Mouse (Mus musculus) embryonic facial prominence, embryonic 10.5 days (tissue): ENCODE results near the gene Ptafr. TPM values are rescaled to one million over a fixed set of nuclear protein-coding genes. Genes with fewer than 3 reads are reported as not detected.

ENCODE experiments used
- DNase-seq: peaks from one replicate; pipeline ENCODE4 v3.0.0-alpha.2; 2017; ENCODE audit warnings: low spot score
- H3K27ac ChIP-seq: fragments of 300-500 bp; sonication (generic); replicated peaks from 2 replicates; pipeline ENCODE4 v1.5.1; 2016; ENCODE audit warnings: mild to moderate bottlenecking
- H3K27me3 ChIP-seq: fragments of 300-500 bp; sonication (generic); replicated peaks from 2 replicates; pipeline ENCODE4 v1.6.1; 2016; ENCODE audit warnings: low read depth, mild to moderate bottlenecking; ENCODE audit not compliant: poor library complexity, severe bottlenecking
- H3K36me3 ChIP-seq: fragments of 300-500 bp; sonication (generic); replicated peaks from 2 replicates; pipeline ENCODE4 v1.6.1; 2016; ENCODE audit warnings: mild to moderate bottlenecking, moderate library complexity
- H3K4me1 ChIP-seq: fragments of 300-500 bp; sonication (generic); 2 replicates; pipeline ENCODE4 v1.6.1; 2016
- H3K4me3 ChIP-seq: fragments of 300-500 bp; sonication (generic); 2 replicates; pipeline ENCODE4 v1.5.1; 2016; ENCODE audit warnings: mild to moderate bottlenecking, moderate library complexity
- H3K9me3 ChIP-seq: fragments of 300-500 bp; sonication (generic); 2 replicates; pipeline ENCODE4 v1.6.1; 2016; ENCODE audit warnings: mild to moderate bottlenecking
- WGBS: fragments of 180-500 bp; shearing (Covaris S2); methylation state at CpG from one replicate; pipeline ENCODE4 v1.1.7; 2016; 5-methylcytosine and 5-hydroxymethylcytosine counted together
- polyA plus RNA-seq: library from polyadenylated mRNA; unstranded; fragments of >200 nt; fragmentation: Nextera tagmentation; extraction: Ambion mirVana; gene quantifications from 2 replicates; pipeline ENCODE4 v1.2.1, GENCODE M21; 2016

Ptafr gene
- polyA plus RNA-seq, 1 experiment from 2014 or later, result 0.44 TPM

DNA sequence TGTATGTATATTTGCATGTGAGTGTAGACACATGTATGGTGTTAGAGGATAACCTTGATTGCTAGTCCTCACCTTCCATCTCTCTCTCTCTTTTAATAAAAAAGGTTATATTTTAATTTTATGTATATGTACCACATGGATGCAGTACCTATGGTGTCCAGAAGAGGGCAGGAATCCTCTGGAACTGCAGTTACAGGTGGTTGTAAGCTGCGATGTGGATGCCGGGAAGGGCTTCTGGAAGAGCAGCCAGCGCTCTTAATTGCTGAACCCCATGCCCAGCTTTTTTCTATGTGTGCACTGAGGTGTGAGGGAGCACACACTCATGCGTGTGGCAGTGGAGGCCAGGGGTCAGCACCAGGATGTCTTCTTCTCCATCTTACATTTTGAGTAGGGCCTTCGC lies 5.2 kb downstream of the Ptafr start:
- DNase-seq, result no peak
- no peak overlapping the region for H3K4me3 ChIP-seq
- WGBS, result 92% methylated on average over 5 of the region's 5 CpGs

DNA sequence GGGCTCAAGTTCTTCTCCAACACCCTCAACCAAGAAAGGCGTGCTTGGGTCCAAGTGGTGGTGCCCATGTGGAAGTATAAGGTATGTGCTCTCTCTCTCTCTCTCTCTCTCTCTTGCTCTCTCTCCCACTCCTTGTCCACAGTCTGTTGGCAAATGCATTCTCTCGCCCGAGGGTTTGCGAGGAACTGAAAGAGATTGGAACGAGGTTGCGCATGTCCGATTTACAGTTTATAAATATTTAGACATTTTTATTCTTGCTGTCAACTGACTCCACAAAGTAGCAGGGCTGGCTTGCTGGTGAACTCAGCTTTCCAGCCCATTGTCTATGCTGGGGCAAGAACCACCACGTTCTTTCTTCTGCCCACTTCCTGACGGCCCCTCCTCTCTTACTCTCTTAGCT lies 7.3 kb downstream of the Ptafr start:
- Histone ChIP-seq H3K27ac (no peak overlapping the region; the same call in 1 of the 2 replicates), H3K9me3 (0 out of 2 replicates have a peak, but pooled peaks cover 3% of the 10 kb centered on the region), H3K4me3 (no peak overlapping the region), H3K36me3 (no peaks in the 10 kb centered on the region), H3K27me3 (no peaks in the 10 kb centered on the region), H3K4me1 (peaks cover 8% of the 10 kb centered on the region)
- WGBS, result 82% methylated on average over 9 of the region's 9 CpGs
- no peak for DNase-seq

More for the DNA sequence above, 5.2 kb downstream of the Ptafr start:
- H3K27ac ChIP-seq, result no peak overlapping the region
- peaks cover 11% of the 10 kb centered on the region for H3K4me1 ChIP-seq
- H3K9me3 ChIP-seq, result 0 out of 2 replicates have a peak, but pooled peaks cover 3% of the 10 kb centered on the region
- H3K36me3 ChIP-seq, result no peaks in the 10 kb centered on the region
- H3K27me3 ChIP-seq, result no peaks in the 10 kb centered on the region

DNA sequence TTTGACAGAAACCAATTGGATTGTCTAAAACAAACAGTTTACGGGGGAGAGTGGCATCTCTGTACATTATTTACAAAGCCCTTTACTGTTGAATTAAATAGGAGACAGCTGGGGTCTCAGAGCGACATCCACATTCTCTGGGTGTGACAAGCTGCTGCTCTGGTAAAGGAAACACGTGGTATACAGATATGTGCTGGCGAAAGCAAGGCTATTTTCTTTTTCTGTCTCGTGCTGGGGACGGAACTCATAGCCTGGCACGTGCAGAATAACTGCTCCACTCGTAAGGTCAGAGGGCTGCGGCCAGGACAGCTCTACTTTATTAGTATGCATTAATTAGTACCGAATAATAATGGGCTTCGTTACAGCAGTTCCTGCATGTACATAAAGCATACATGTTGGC lies 9.5 kb downstream of the Ptafr start:
- DNase-seq, result no peak
- WGBS, result 62% methylated on average over 11 of the region's 11 CpGs
- 0 out of 2 replicates have a peak, but pooled peaks cover 3% of the 10 kb centered on the region for H3K9me3 ChIP-seq
- H3K27ac ChIP-seq, result no peak overlapping the region
- no peak overlapping the region for H3K4me3 ChIP-seq
- H3K36me3 ChIP-seq, result no peaks in the 10 kb centered on the region
- H3K4me1 ChIP-seq, result peaks cover 8% of the 10 kb centered on the region
- H3K27me3 ChIP-seq, result no peaks in the 10 kb centered on the region

DNA sequence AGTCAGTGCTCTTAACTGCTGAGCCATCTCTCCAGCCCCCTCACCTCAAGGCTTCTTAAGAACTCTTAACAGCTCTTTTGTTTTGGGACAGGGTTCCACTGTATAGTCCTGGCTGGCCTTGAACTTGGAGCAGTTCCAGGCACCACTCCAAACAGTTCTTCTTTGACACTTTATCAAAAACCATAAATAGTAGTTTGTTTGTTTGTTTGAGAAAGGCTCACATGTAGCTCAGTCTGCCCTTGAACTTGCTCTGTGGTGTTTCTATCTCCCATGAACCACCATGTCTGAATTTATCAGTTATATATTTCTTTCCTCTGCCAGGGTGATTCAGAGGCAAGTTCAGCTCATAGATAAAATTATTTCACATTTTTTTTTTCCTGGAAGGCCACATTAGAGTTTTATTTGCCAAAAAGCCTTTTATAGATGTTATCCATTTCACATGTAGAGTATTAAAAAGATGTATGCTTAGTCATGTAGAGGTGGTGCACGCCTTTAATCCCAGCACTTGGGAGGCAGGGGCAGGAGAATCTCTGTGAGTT lies 11.0 kb downstream of the Ptafr start:
- no peak overlapping the region for H3K4me3 ChIP-seq
- H3K27ac ChIP-seq, result no peak overlapping the region
- no peaks in the 10 kb centered on the region for H3K36me3 ChIP-seq
- H3K9me3 ChIP-seq, result no peaks in the 10 kb centered on the region
- 84% methylated on average over 1 of the region's 1 CpGs for WGBS
- no peak for DNase-seq
- peaks cover 8% of the 10 kb centered on the region for H3K4me1 ChIP-seq
- no peaks in the 10 kb centered on the region for H3K27me3 ChIP-seq

DNA sequence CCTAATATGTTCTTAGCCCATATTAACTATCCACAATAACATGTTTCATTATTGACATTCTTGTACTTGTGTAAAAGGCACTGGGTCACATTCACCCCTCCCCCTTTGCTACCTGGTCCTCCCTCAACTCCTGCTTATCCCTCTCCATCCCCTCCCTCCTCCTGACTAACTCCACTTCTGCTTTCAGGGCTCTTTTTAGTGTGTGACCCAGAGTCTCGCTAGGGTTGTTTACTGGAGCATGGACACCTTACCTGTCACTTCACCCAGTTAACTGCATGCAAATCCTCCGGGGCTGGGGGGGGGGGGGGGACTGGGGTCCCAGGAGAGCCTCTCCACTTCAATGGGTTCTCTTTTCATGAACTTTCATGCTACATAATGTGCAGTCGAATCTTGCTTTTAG lies 19.9 kb downstream of the Ptafr start:
- no peak for DNase-seq
- Histone ChIP-seq H3K27me3 (no peaks in the 10 kb centered on the region), H3K9me3 (0 out of 2 replicates have a peak, but pooled peaks cover 2% of the 10 kb centered on the region), H3K4me1 (no peaks in the 10 kb centered on the region), H3K4me3 (no peak overlapping the region), H3K36me3 (no peaks in the 10 kb centered on the region), H3K27ac (no peak overlapping the region)
- 68% methylated on average over 3 of the region's 3 CpGs for WGBS

DNA sequence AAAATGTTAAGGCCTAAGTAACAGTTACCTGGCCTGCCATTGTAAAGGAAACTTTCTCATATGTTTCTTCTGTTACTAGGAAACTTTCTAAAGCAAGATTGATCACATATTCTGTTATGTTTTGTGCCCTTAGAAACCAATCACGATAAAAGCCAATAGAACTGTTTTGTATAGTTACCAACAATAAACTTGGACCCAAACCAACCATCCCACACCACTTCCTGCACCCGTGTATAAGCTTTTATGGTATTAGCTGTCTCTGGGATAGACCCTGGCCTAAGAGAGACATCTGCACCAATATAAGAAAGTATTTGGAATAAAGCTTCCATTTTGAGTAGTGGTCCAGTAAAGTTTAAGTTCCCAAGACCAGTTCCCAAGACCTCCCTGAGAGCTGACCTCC lies 21.1 kb downstream of the Ptafr start:
- no peak for DNase-seq
- Histone ChIP-seq H3K27ac (no peak overlapping the region), H3K27me3 (no peaks in the 10 kb centered on the region), H3K9me3 (0 out of 2 replicates have a peak, but pooled peaks cover 2% of the 10 kb centered on the region), H3K4me1 (no peaks in the 10 kb centered on the region), H3K4me3 (no peak overlapping the region), H3K36me3 (no peaks in the 10 kb centered on the region)
- WGBS, result 87% methylated on average over 2 of the region's 2 CpGs

DNA sequence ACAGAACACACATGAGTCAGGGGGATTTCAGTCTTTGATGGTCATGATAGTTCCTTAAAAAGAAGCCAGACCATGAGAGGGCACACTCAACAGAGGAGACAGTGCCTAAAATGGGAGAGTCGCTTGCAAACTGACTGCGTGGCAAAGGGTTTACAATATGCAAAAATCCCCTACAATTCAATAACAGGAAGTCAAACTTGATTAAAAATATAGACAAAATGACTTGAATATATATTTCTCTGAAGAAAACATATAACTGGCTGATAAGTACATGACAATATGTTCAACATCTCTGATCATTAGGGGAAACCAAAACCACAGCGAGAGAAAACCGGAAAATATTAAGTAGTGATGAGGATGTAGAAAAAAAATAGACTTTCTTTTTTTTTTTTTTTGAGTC lies 22.4 kb downstream of the Ptafr start:
- no peak overlapping the region for H3K27ac ChIP-seq
- no peak for DNase-seq
- 95% methylated on average over 4 of the region's 4 CpGs for WGBS
- no peaks in the 10 kb centered on the region for H3K27me3 ChIP-seq
- H3K4me3 ChIP-seq, result no peak overlapping the region
- H3K9me3 ChIP-seq, result no peaks in the 10 kb centered on the region
- no peaks in the 10 kb centered on the region for H3K4me1 ChIP-seq
- H3K36me3 ChIP-seq, result no peaks in the 10 kb centered on the region

DNA sequence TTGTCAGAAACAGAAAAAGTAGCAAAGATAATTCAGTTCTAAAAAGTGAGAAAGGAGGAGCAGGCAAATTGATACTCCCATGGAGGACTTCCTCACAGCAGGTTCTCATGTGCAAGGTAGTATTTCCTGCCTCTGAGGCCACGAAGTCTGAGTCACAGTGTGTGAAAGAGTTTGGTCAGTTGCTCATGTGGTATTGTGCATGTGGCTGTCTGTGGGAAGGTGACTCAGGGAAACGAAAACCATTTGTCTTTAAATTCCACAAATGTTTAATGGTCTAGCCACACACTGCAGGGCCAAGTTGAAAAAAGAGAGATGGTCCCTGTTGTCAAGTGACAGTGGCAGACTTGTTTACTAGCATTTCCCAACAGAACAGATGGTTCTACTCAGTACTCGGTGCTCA lies 24.6 kb downstream of the Ptafr start:
- Histone ChIP-seq H3K27ac (no peak overlapping the region), H3K27me3 (no peaks in the 10 kb centered on the region), H3K36me3 (no peaks in the 10 kb centered on the region), H3K9me3 (no peaks in the 10 kb centered on the region), H3K4me1 (no peaks in the 10 kb centered on the region), H3K4me3 (no peak overlapping the region)
- no peak for DNase-seq
- WGBS, result 75% methylated on average over 3 of the region's 3 CpGs

DNA sequence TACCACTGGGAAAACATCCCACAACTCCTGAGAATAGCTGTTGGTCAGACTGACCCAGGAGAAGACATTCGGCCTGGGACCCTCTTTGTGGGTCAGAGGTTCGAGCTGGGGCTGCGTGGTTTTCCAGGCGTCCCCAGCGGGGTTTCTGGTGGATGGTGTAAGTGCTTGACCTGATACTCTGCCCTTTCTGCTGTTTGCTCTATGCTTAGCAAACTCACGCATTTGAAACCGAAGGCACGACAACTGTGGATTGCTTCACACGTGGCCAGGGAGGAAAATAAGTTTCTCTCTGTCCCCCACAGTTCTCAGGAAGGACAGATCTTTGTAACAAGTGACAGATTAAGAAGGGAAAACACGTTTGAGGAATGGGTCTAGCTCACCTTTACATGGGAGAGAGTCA lies 26.8 kb downstream of the Ptafr start:
- DNase-seq, result no peak
- Histone ChIP-seq H3K36me3 (no peaks in the 10 kb centered on the region), H3K4me3 (no peak overlapping the region), H3K4me1 (peaks cover 5% of the 10 kb centered on the region), H3K27me3 (no peaks in the 10 kb centered on the region), H3K9me3 (no peaks in the 10 kb centered on the region), H3K27ac (no peak overlapping the region)
- 85% methylated on average over 10 of the region's 10 CpGs for WGBS

DNA sequence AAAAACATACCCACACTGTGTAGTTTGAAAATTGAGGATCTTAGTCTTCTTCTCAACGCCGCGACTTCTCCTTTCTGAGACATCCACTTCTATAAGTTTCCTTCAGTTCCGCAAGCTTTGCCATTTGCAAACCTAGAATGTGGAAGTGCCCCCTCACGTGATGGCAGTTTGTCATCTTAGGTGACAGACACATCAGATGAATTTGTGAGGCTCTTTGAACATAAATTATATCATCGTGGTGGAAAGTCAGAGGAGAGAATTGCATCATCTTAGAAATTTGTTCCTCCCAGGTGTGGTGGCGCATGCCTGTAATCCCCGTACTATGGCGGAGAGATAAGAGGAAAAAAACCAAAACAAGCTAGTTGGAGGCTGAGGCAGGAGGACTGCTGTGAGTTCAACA lies 29.1 kb downstream of the Ptafr start:
- H3K4me1 ChIP-seq, result peaks cover 9% of the 10 kb centered on the region
- H3K27me3 ChIP-seq, result no peaks in the 10 kb centered on the region
- 93% methylated on average over 9 of the region's 9 CpGs for WGBS
- H3K27ac ChIP-seq, result no peak overlapping the region
- H3K36me3 ChIP-seq, result no peaks in the 10 kb centered on the region
- DNase-seq, result no peak
- no peaks in the 10 kb centered on the region for H3K9me3 ChIP-seq
- H3K4me3 ChIP-seq, result no peak overlapping the region

DNA sequence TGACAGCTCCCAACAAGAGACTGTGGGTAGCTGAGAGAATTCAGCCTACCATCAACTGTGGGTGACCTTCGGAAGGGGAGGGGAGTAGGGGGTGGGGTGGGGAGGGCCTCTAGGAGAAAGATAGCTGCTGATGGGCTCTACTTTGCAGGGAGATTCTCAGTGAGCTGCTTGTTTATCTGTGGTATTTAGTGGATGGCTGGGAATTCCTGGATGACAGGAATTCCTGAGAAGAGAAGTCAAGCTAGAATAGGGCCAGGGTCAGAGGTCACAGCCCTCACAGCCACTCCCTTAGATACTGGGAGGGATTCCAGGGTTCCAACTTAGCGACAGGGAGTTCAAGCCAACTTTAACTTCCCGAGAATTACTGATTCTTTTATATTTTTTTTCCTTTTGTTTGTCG lies 30.3 kb downstream of the Ptafr start:
- Histone ChIP-seq H3K4me3 (no peak overlapping the region), H3K4me1 (peaks cover 9% of the 10 kb centered on the region), H3K36me3 (no peaks in the 10 kb centered on the region), H3K27me3 (no peaks in the 10 kb centered on the region), H3K9me3 (no peaks in the 10 kb centered on the region; the same call in 1 of the 2 replicates), H3K27ac (no peak overlapping the region)
- peak; percentile 10 for DNase-seq
- 33% methylated on average over 4 of the region's 4 CpGs for WGBS

DNA sequence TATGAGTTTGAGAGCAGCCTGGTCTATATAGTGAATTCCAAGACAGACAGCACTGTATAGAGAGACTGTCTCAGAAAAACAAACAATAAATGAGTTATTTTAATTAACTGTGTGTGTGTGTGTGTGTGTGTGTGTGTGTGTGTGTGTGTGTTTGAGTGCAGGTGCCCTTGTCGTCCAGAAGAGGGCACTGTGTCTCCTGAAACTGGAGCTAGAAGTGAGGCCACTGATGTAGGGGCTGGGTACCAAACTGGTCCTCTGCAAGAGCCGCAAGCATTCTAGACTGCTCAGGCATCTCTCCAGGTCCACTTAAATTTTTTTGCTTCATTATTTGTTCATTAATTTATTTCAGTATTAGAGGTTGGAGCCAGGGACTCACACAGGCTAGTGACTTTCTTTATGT lies 35.0 kb downstream of the Ptafr start:
- H3K9me3 ChIP-seq, result no peaks in the 10 kb centered on the region; the same call in 1 of the 2 replicates
- H3K4me1 ChIP-seq, result peaks cover 12% of the 10 kb centered on the region
- H3K27ac ChIP-seq, result no peak overlapping the region
- no peaks in the 10 kb centered on the region for H3K36me3 ChIP-seq
- 80% methylated on average over 2 of the region's 2 CpGs for WGBS
- no peak for DNase-seq
- no peak overlapping the region for H3K4me3 ChIP-seq
- no peaks in the 10 kb centered on the region for H3K27me3 ChIP-seq

DNA sequence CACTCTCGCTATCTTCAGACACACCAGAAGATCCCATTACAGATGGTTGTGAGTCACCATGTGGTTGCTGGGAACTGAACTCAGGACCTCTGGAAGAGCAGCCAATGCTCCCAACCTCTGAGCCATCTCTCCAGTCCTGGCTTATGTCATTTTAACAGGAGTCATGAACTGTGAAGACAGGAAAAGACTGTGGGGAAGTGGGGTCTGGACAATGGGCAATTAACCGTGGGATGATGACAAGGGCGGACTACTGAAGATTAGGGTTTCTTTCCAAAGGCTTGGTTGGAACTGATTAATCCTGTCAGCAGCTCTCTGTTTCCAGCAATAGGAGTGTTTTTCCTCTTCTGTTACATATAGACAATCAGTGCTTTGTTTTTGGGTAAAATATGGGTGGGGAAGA lies 35.9 kb downstream of the Ptafr start:
- WGBS, result 86% methylated on average over 3 of the region's 3 CpGs
- H3K36me3 ChIP-seq, result no peaks in the 10 kb centered on the region
- no peak overlapping the region for H3K27ac ChIP-seq
- no peaks in the 10 kb centered on the region for H3K27me3 ChIP-seq
- no peaks in the 10 kb centered on the region; the same call in 1 of the 2 replicates for H3K9me3 ChIP-seq
- H3K4me3 ChIP-seq, result no peak overlapping the region
- H3K4me1 ChIP-seq, result peaks cover 7% of the 10 kb centered on the region; the same call in 1 of the 2 replicates
- no peak for DNase-seq
